Mouse (Mus musculus) neural tube, embryonic 10.5 days (tissue): ENCODE data around the gene Olfr181.

ENCODE experiments used
- DNase-seq: peaks from one replicate; pipeline ENCODE4 v3.0.0-alpha.2; 2017; ENCODE audit warnings: low spot score; ENCODE audit errors: extremely low spot score

Olfr181 gene

GRCm38 (mm10) chr16:58928655-58929054 is at the start of gene Olfr181:
Olfr181 (minus strand) TSS chr16:58928755.
- DNase-seq: no peak

- no peak for DNase-seq
These were observed 737 bp upstream of the Olfr181 start, which contains the start of gene Olfr180 for GRCm38 (mm10) chr16:58929292-58929691. Olfr180 (minus strand) TSS chr16:58929392.

- no peak for DNase-seq
These were observed 36.6 kb downstream of the Olfr181 start, which contains the start of gene Olfr178 for GRCm38 (mm10) chr16:58891963-58892362. Olfr178 (minus strand) TSS chr16:58892063.

GRCm38 (mm10) chr16:58884416-58884815 is 44.1 kb downstream of the Olfr181 start:
- DNase-seq: no peak
